Mouse (Mus musculus) bone marrow, adult 2 months (tissue): Measurements from ENCODE around the gene Olfr32. TPM values are rescaled to one million over a fixed set of nuclear protein-coding genes. Genes with fewer than 3 reads are reported as not detected.
"Not testable (repeated sequence)": the region's sequence is repeated elsewhere in the genome, so short reads cannot be mapped to it uniquely, and the experiment has no call there.

Experiments
- H3K27ac ChIP-seq: fragments of 200-500 bp; 2 replicates; pipeline ENCODE4 v1.5.1; 2012; ENCODE audit warnings: low read depth, mild to moderate bottlenecking, control low read depth, inconsistent platforms, low read length; ENCODE audit not compliant: control insufficient read depth, poor library complexity, insufficient read depth
- H3K4me1 ChIP-seq: fragments of 200-500 bp; 2 replicates; pipeline ENCODE4 v1.6.1; 2011; ENCODE audit warnings: low read length; ENCODE audit not compliant: control insufficient read depth, insufficient read depth
- H3K4me3 ChIP-seq: fragments of 200-500 bp; replicated peaks from 2 replicates; pipeline ENCODE3; 2011; ENCODE audit warnings: mild to moderate bottlenecking, low read depth, low read length, control low read depth; ENCODE audit not compliant: control insufficient read depth
- CTCF ChIP-seq: fragments of 200-500 bp; IDR thresholded peaks from 2 replicates; pipeline ENCODE4 v1.5.1; 2011; ENCODE audit warnings: low read length, control low read depth; ENCODE audit not compliant: control insufficient read depth, insufficient read depth
- POLR2A ChIP-seq: fragments of 200-500 bp; IDR thresholded peaks from 2 replicates; pipeline ENCODE4 v1.6.1; 2011; ENCODE audit warnings: low read depth, mild to moderate bottlenecking, control low read depth, low read length, borderline replicate concordance; ENCODE audit not compliant: control insufficient read depth
- WGBS: fragments of 180-500 bp; shearing (Covaris S2); methylation state at CpG from one replicate; pipeline ENCODE4 v1.1.7; 2018; 5-methylcytosine and 5-hydroxymethylcytosine counted together
- polyA plus RNA-seq: library from polyadenylated mRNA; stranded (reverse); fragments of >200 nt; gene quantifications from 2 replicates; pipeline ENCODE4 v1.2.4, GENCODE M21; 2011; ENCODE audit warnings: low replicate concordance; ENCODE audit not compliant: missing spikeins, insufficient read depth, insufficient read length

Olfr32 gene
- not detected in 2 replicates for polyA plus RNA-seq

- H3K27ac ChIP-seq: no peak within 1 kb of the TSS
- H3K4me1 ChIP-seq: no peaks in the 10 kb centered on the region
- H3K4me3 ChIP-seq: no peak within 1 kb of the TSS
- no peak for TF ChIP-seq CTCF
- no peak for TF ChIP-seq POLR2A
These were observed at the start of gene Olfr32 for GRCm38 (mm10) chr2:90142196-90142595. Gene Olfr32, minus strand, starts transcription at chr2:90142296.

- no CpG with 5 or more reads among the region's 5 CpGs for WGBS
- not testable (repeated sequence) for H3K4me1 ChIP-seq, H3K4me3 ChIP-seq, H3K27ac ChIP-seq
These were observed 45.0 kb upstream of the Olfr32 start for GRCm38 (mm10) chr2:90187082-90187481.

GRCm38 (mm10) chr2:90186082-90186481, 44.0 kb upstream of the Olfr32 start:
- WGBS: no CpG with 5 or more reads among the region's 4 CpGs
- not testable (repeated sequence) for H3K4me1 ChIP-seq

GRCm38 (mm10) chr2:90153916-90154315, 11.8 kb upstream of the Olfr32 start:
- Histone ChIP-seq H3K4me3 (no peak overlapping the region), H3K27ac (no peak overlapping the region), H3K4me1 (no peaks in the 10 kb centered on the region; the same call in 1 of the 2 replicates)
- no peak for TF ChIP-seq CTCF
- no peak for TF ChIP-seq POLR2A
- WGBS: 84% methylated on average over 9 of the region's 9 CpGs

More at GRCm38 (mm10) chr2:90186082-90186481, 44.0 kb upstream of the Olfr32 start:
- H3K27ac ChIP-seq, H3K4me3 ChIP-seq: not testable (repeated sequence)

- no peak within 1 kb of the TSS for H3K27ac ChIP-seq
- H3K4me3 ChIP-seq: no peak within 1 kb of the TSS
- TF ChIP-seq CTCF: no peak
- TF ChIP-seq POLR2A: no peak
- WGBS: 72% methylated on average over 3 of the region's 3 CpGs
- no peaks in the 10 kb centered on the region; the same call in 1 of the 2 replicates for H3K4me1 ChIP-seq
These were observed 10.9 kb upstream of the Olfr32 start, which contains the start of gene Olfr1270 for GRCm38 (mm10) chr2:90152991-90153390. Gene Olfr1270, minus strand, starts transcription at chr2:90153091.

- H3K27ac ChIP-seq: no peak within 1 kb of the TSS
- H3K4me3 ChIP-seq: no peak within 1 kb of the TSS
- no peaks in the 10 kb centered on the region for H3K4me1 ChIP-seq
- 76% methylated on average over 1 of the region's 1 CpGs for WGBS
- TF ChIP-seq CTCF: no peak
- TF ChIP-seq POLR2A: no peak
These were observed 20.8 kb downstream of the Olfr32 start, which contains the start of gene Olfr1269 for GRCm38 (mm10) chr2:90121312-90121711. Gene Olfr1269, minus strand, starts transcription at chr2:90121412.

Other genes starting within 250 kb of the Olfr32 start
- not detected in 2 replicates for gene Olfr1258, start 215.0 kb downstream of the Olfr32 start, polyA plus RNA-seq
- gene Olfr1259, start 193.6 kb downstream of the Olfr32 start, polyA plus RNA-seq: not detected in 2 replicates
- gene Olfr1260, start 168.0 kb downstream of the Olfr32 start, polyA plus RNA-seq: not detected in 2 replicates
- not detected in 2 replicates for gene Olfr1261, start 151.1 kb downstream of the Olfr32 start, polyA plus RNA-seq
- not detected in 2 replicates for gene Olfr1262, start 142.2 kb downstream of the Olfr32 start, polyA plus RNA-seq
- not detected in 2 replicates for gene Olfr1263, start 130.2 kb downstream of the Olfr32 start, polyA plus RNA-seq
- gene Olfr1264, start 116.7 kb downstream of the Olfr32 start, polyA plus RNA-seq: 0.31 TPM in 1 of 2 replicates, not detected in the other
- gene Olfr1265, start 107.0 kb downstream of the Olfr32 start, polyA plus RNA-seq: not detected in 2 replicates
- not detected in 2 replicates for gene Olfr140, start 78.7 kb downstream of the Olfr32 start, polyA plus RNA-seq
- not detected in 2 replicates for gene Olfr1269, start 20.9 kb downstream of the Olfr32 start, polyA plus RNA-seq
- not detected in 2 replicates for gene Olfr1270, start 10.8 kb upstream of the Olfr32 start, polyA plus RNA-seq
- gene Olfr1506, start 82.2 kb upstream of the Olfr32 start, polyA plus RNA-seq: 4.3 and 7.4 TPM in 2 replicates
- not detected in 2 replicates for gene Olfr142, start 115.3 kb upstream of the Olfr32 start, polyA plus RNA-seq
- gene Olfr1271, start 128.7 kb upstream of the Olfr32 start, polyA plus RNA-seq: 0.25 and 0.97 TPM in 2 replicates
- gene Olfr1272, start 150.5 kb upstream of the Olfr32 start, polyA plus RNA-seq: not detected in 2 replicates
- not detected in 2 replicates for gene Gm13769, start 179.9 kb upstream of the Olfr32 start, polyA plus RNA-seq